Mouse (Mus musculus): ENCODE data around the gene Mfsd13b. TPM values are rescaled to one million over a fixed set of nuclear protein-coding genes. Genes with fewer than 3 reads are reported as not detected.
"Not testable (repeated sequence)": the region's sequence is repeated elsewhere in the genome, so short reads cannot be mapped to it uniquely, and the experiment has no call there.

Mfsd13b gene
- polyA plus RNA-seq, 2 experiments, result 0.36 to 0.55 TPM

DNA sequence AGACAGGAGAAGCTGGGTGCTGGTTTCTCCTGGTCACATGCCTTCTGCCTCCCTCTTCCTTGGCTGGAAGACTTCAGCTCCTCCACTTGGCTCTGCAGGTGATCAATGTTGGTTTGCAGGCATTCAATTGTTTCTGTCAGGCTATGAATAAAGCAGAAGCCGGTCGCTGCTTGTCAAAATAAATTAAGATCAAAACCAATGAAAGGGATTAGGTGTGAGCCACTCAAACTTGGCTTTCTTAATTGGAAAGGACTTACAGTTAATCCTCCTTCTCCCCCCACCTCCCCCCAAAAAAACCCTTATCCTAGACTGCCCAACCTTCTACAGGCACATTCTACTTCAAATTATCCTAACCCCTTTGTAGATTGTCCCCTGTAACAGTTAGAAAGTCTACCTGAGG is 22.2 kb upstream of the Mfsd13b start:
- H3K4me1 ChIP-seq (ENCODE audit: control insufficient read depth, insufficient read depth, low read length), result no peaks in the 10 kb centered on the region
- 81% methylated on average over 2 of the region's 2 CpGs for WGBS

DNA sequence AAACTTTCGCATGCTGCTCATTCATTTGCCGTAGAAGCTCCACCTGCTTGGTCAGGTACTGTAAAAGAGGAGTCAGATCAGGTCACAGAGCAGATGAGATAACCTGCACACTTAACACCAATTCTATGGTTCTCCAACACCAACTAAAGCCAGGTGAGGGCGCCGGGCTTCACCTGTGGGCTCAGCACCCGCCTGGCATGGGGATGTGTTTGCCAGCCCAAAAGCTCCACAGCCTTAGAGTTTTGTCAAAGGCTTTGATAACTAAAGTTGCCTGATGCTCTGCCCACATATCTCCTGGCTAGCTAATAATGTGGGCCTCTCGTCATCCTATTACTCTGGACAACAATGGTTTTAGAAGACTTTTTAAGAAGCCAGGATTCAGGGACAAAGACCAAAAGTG is 21.7 kb upstream of the Mfsd13b start:
- Histone ChIP-seq H3K36me3 (ENCODE audit: control insufficient read depth, insufficient read depth, low read length) (peaks cover 35% of the 10 kb centered on the region), H3K4me2 (replicated peaks; ENCODE audit: low read depth, low read length, severe bottlenecking) (no peak overlapping the region), H3K27ac (replicated peaks; ENCODE audit: low read depth, low read length) (no peak overlapping the region), H3K9me3 (ENCODE audit: control insufficient read depth, low read length) (no peaks in the 10 kb centered on the region), H3K4me3 (replicated peaks; ENCODE audit: low read length) (no peak overlapping the region), H3K4me1 (ENCODE audit: control insufficient read depth, insufficient read depth, low read length) (no peaks in the 10 kb centered on the region), H3K27me3 (ENCODE audit: control insufficient read depth, insufficient read depth, low read length) (no peaks in the 10 kb centered on the region), H3K9ac (ENCODE audit: low read depth, low read length, severe bottlenecking) (no peak overlapping the region)
- no peak for ATAC-seq (ENCODE audit: low FRiP score, low read depth)
- 85% methylated on average over 6 of the region's 6 CpGs for WGBS
- no peak for TF ChIP-seq POLR2A (IDR thresholded peaks at IDR 0.05; ENCODE audit: borderline replicate concordance, extremely low read depth, insufficient read depth, insufficient read length)
- DNase-seq (ENCODE audit: low spot score), result no peak

More for the DNA sequence above, 22.2 kb upstream of the Mfsd13b start:
- no peak overlapping the region for H3K9ac ChIP-seq (ENCODE audit: low read depth, low read length, severe bottlenecking)
- no peak overlapping the region for H3K27ac ChIP-seq (replicated peaks; ENCODE audit: low read depth, low read length)
- no peak for DNase-seq (ENCODE audit: low spot score)
- H3K36me3 ChIP-seq (ENCODE audit: control insufficient read depth, insufficient read depth, low read length), result peaks cover 35% of the 10 kb centered on the region
- no peak overlapping the region for H3K4me3 ChIP-seq (replicated peaks; ENCODE audit: low read length)
- TF ChIP-seq POLR2A (IDR thresholded peaks at IDR 0.05; ENCODE audit: borderline replicate concordance, extremely low read depth, insufficient read depth, insufficient read length), result no peak
- ATAC-seq (ENCODE audit: low FRiP score, low read depth), result no peak
- no peaks in the 10 kb centered on the region for H3K27me3 ChIP-seq (ENCODE audit: control insufficient read depth, insufficient read depth, low read length)
- H3K4me2 ChIP-seq (replicated peaks; ENCODE audit: low read depth, low read length, severe bottlenecking), result no peak overlapping the region
- H3K9me3 ChIP-seq (ENCODE audit: control insufficient read depth, low read length), result no peaks in the 10 kb centered on the region

- Histone ChIP-seq H3K36me3 (ENCODE audit: control insufficient read depth, insufficient read depth, low read length) (peaks cover 34% of the 10 kb centered on the region), H3K4me3 (replicated peaks; ENCODE audit: low read length) (no peak overlapping the region), H3K9ac (ENCODE audit: low read depth, low read length, severe bottlenecking) (no peak overlapping the region), H3K9me3 (ENCODE audit: control insufficient read depth, low read length) (no peaks in the 10 kb centered on the region), H3K27ac (replicated peaks; ENCODE audit: low read depth, low read length) (no peak overlapping the region), H3K4me2 (replicated peaks; ENCODE audit: low read depth, low read length, severe bottlenecking) (no peak overlapping the region), H3K27me3 (ENCODE audit: control insufficient read depth, insufficient read depth, low read length) (no peaks in the 10 kb centered on the region), H3K4me1 (ENCODE audit: control insufficient read depth, insufficient read depth, low read length) (no peaks in the 10 kb centered on the region)
- no peak for ATAC-seq (ENCODE audit: low FRiP score, low read depth)
- no peak for TF ChIP-seq POLR2A (IDR thresholded peaks at IDR 0.05; ENCODE audit: borderline replicate concordance, extremely low read depth, insufficient read depth, insufficient read length)
- 70% methylated on average over 3 of the region's 3 CpGs for WGBS
- DNase-seq (ENCODE audit: low spot score), result no peak
These were observed 20.4 kb upstream of the Mfsd13b start for GRCm38 (mm10) chr7:120961893-120962292.

DNA sequence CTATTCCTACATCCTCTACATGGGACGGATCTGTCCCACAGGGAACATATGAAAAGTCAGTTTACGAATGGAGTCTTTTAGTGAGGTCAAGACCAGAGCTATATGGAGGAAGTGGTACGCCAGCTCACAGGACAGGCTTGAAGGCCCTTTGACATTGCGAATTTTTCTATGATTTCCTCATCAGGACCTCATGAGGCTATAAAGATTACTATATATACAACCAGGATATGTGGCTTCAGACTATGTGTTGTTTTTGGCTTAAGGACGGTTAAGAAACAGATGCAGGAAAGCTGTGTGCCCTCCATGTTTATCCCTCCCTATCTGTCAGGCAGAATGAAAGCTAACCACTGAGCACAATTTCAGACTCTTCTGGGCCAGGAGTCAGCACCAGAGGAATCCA is 19.2 kb upstream of the Mfsd13b start:
- Histone ChIP-seq H3K36me3 (ENCODE audit: control insufficient read depth, insufficient read depth, low read length) (peaks cover 34% of the 10 kb centered on the region), H3K27me3 (ENCODE audit: control insufficient read depth, insufficient read depth, low read length) (no peaks in the 10 kb centered on the region), H3K4me2 (replicated peaks; ENCODE audit: low read depth, low read length, severe bottlenecking) (no peak overlapping the region), H3K4me1 (ENCODE audit: control insufficient read depth, insufficient read depth, low read length) (no peaks in the 10 kb centered on the region), H3K9me3 (ENCODE audit: control insufficient read depth, low read length) (no peaks in the 10 kb centered on the region), H3K4me3 (replicated peaks; ENCODE audit: low read length) (no peak overlapping the region), H3K27ac (replicated peaks; ENCODE audit: low read depth, low read length) (no peak overlapping the region), H3K9ac (ENCODE audit: low read depth, low read length, severe bottlenecking) (no peak overlapping the region)
- ATAC-seq (ENCODE audit: low FRiP score, low read depth) (no peak), DNase-seq (ENCODE audit: low spot score) (no peak)
- 79% methylated on average over 5 of the region's 5 CpGs for WGBS
- TF ChIP-seq POLR2A (IDR thresholded peaks at IDR 0.05; ENCODE audit: borderline replicate concordance, extremely low read depth, insufficient read depth, insufficient read length), result no peak

GRCm38 (mm10) chr7:120969221-120969620 is 13.1 kb upstream of the Mfsd13b start:
- peaks cover 25% of the 10 kb centered on the region for H3K36me3 ChIP-seq (ENCODE audit: control insufficient read depth, insufficient read depth, low read length)
- ATAC-seq (ENCODE audit: low FRiP score, low read depth), result no peak
- DNase-seq (ENCODE audit: low spot score), result no peak
- no peak overlapping the region for H3K4me2 ChIP-seq (replicated peaks; ENCODE audit: low read depth, low read length, severe bottlenecking)
- H3K27ac ChIP-seq (replicated peaks; ENCODE audit: low read depth, low read length), result no peak overlapping the region
- H3K9ac ChIP-seq (ENCODE audit: low read depth, low read length, severe bottlenecking), result no peak overlapping the region
- H3K9me3 ChIP-seq (ENCODE audit: control insufficient read depth, low read length), result no peaks in the 10 kb centered on the region
- no peaks in the 10 kb centered on the region for H3K4me1 ChIP-seq (ENCODE audit: control insufficient read depth, insufficient read depth, low read length)
- 84% methylated on average over 7 of the region's 7 CpGs for WGBS
- no peaks in the 10 kb centered on the region for H3K27me3 ChIP-seq (ENCODE audit: control insufficient read depth, insufficient read depth, low read length)
- no peak overlapping the region for H3K4me3 ChIP-seq (replicated peaks; ENCODE audit: low read length)
- no peak for TF ChIP-seq POLR2A (IDR thresholded peaks at IDR 0.05; ENCODE audit: borderline replicate concordance, extremely low read depth, insufficient read depth, insufficient read length)

- peaks cover 25% of the 10 kb centered on the region for H3K36me3 ChIP-seq (ENCODE audit: control insufficient read depth, insufficient read depth, low read length)
- no peak for DNase-seq (ENCODE audit: low spot score)
- H3K4me3 ChIP-seq (replicated peaks; ENCODE audit: low read length), result no peak overlapping the region
- 0 out of 2 replicates have a peak, but pooled peaks cover 3% of the 10 kb centered on the region for H3K4me1 ChIP-seq (ENCODE audit: control insufficient read depth, insufficient read depth, low read length)
- H3K9me3 ChIP-seq (ENCODE audit: control insufficient read depth, low read length), result no peaks in the 10 kb centered on the region
- H3K9ac ChIP-seq (ENCODE audit: low read depth, low read length, severe bottlenecking), result no peak overlapping the region
- H3K27ac ChIP-seq (replicated peaks; ENCODE audit: low read depth, low read length), result no peak overlapping the region
- no peak for ATAC-seq (ENCODE audit: low FRiP score, low read depth)
- no peak for TF ChIP-seq POLR2A (IDR thresholded peaks at IDR 0.05; ENCODE audit: borderline replicate concordance, extremely low read depth, insufficient read depth, insufficient read length)
- H3K27me3 ChIP-seq (ENCODE audit: control insufficient read depth, insufficient read depth, low read length), result no peaks in the 10 kb centered on the region
- H3K4me2 ChIP-seq (replicated peaks; ENCODE audit: low read depth, low read length, severe bottlenecking), result no peak overlapping the region
- 85% methylated on average over 5 of the region's 5 CpGs for WGBS
These were observed 12.2 kb upstream of the Mfsd13b start for GRCm38 (mm10) chr7:120970112-120970511.

DNA sequence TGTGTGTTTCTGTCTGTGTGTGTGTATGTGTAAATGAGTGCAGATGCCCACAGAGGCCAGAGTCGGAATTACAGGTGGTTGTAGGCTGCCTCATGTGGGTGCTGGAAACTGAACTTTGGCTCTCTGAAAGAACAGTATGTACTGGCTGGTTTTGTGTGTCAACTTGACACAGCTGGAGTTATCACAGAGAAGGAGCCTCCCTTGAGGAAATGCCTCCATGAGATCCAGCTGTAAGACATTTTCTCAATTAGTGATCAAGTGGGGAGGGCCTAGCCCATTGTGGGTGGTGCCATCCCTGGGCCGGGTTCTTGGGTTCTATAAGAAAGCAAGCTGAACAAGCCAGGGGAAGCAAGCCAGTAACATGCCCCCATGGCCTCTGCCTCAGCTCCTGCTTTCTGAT is 9.8 kb upstream of the Mfsd13b start:
- not testable (repeated sequence) for H3K9me3 ChIP-seq (ENCODE audit: control insufficient read depth, low read length); H3K9ac ChIP-seq (ENCODE audit: low read depth, low read length, severe bottlenecking); ATAC-seq (ENCODE audit: low FRiP score, low read depth); H3K27ac ChIP-seq (replicated peaks; ENCODE audit: low read depth, low read length); DNase-seq (ENCODE audit: low spot score); H3K4me3 ChIP-seq (replicated peaks; ENCODE audit: low read length); H3K4me2 ChIP-seq (replicated peaks; ENCODE audit: low read depth, low read length, severe bottlenecking); H3K27me3 ChIP-seq (ENCODE audit: control insufficient read depth, insufficient read depth, low read length)
- peaks cover 19% of the 10 kb centered on the region for H3K4me1 ChIP-seq (ENCODE audit: control insufficient read depth, insufficient read depth, low read length)
- peaks cover 18% of the 10 kb centered on the region for H3K36me3 ChIP-seq (ENCODE audit: control insufficient read depth, insufficient read depth, low read length)
- WGBS, result 68% methylated on average over 2 of the region's 2 CpGs

Data from limb, embryonic 14.5 days (tissue).